Mouse (Mus musculus) monocyte, adult 5-6 weeks (primary cell): ENCODE measurements around the gene Stk11. TPM values are rescaled to one million over a fixed set of nuclear protein-coding genes. Genes with fewer than 3 reads are reported as not detected.
A peak's percentile ranks its signal among the peaks of the same experiment; 100 is the strongest.

ENCODE experiments used
- ATAC-seq: fragments of 153-309, 156-312 bp; replicated peaks from 2 replicates; pipeline ENCODE4 v1.8.0; 2017; ENCODE audit warnings: mild to moderate bottlenecking; ENCODE audit not compliant: low TSS enrichment, insufficient number of reproducible peaks, severe bottlenecking, poor library complexity, low FRiP score
- total RNA-seq: library from RNA; stranded (forward); fragments of 200-1000, 200-491, 200-594 nt; gene quantifications from 3 replicates; pipeline ENCODE4 v1.2.3, GENCODE M21; 2017

Stk11 gene
- total RNA-seq, 1 experiment from 2014 or later, result 155 TPM

- no peak for ATAC-seq
These were observed 24.1 kb upstream of the Stk11 start for GRCm38 (mm10) chr10:80091527-80091926.

GRCm38 (mm10) chr10:80092690-80093089 is 22.9 kb upstream of the Stk11 start:
- no peak for ATAC-seq

GRCm38 (mm10) chr10:80094085-80094484 is 21.5 kb upstream of the Stk11 start:
- no peak for ATAC-seq

- ATAC-seq, result no peak
These were observed 20.9 kb upstream of the Stk11 start for GRCm38 (mm10) chr10:80094684-80095083.

GRCm38 (mm10) chr10:80095547-80095946 is 20.1 kb upstream of the Stk11 start:
- no peak for ATAC-seq

GRCm38 (mm10) chr10:80097275-80097674 is 18.3 kb upstream of the Stk11 start:
- no peak for ATAC-seq

- peak; percentile 52 for ATAC-seq
These were observed 17.0 kb upstream of the Stk11 start for GRCm38 (mm10) chr10:80098630-80099029.

GRCm38 (mm10) chr10:80100982-80101381 is 14.6 kb upstream of the Stk11 start:
- no peak for ATAC-seq

- ATAC-seq, result peak; percentile 52
These were observed 13.2 kb upstream of the Stk11 start for GRCm38 (mm10) chr10:80102216-80102915.

- no peak for ATAC-seq
These were observed 12.6 kb upstream of the Stk11 start for GRCm38 (mm10) chr10:80103032-80103431.

- ATAC-seq, result no peak
These were observed 11.4 kb upstream of the Stk11 start for GRCm38 (mm10) chr10:80104181-80104580.

- ATAC-seq, result peak; percentile 84
These were observed 10.1 kb upstream of the Stk11 start, which contains the start of gene Sbno2 for GRCm38 (mm10) chr10:80105460-80105859. TSS of gene Sbno2 (minus strand) at chr10:80105571.

GRCm38 (mm10) chr10:80105926-80106325 is 9.7 kb upstream of the Stk11 start:
- ATAC-seq, result no peak

GRCm38 (mm10) chr10:80107678-80108077 is 7.9 kb upstream of the Stk11 start:
- no peak for ATAC-seq

GRCm38 (mm10) chr10:80114341-80115284 is 990 bp upstream of the Stk11 start:
- peak; percentile 49 for ATAC-seq

GRCm38 (mm10) chr10:80115944-80116335 is 337 bp downstream of the Stk11 start:
- ATAC-seq, result no peak

- no peak for ATAC-seq
These were observed 942 bp downstream of the Stk11 start for GRCm38 (mm10) chr10:80116563-80116926.

GRCm38 (mm10) chr10:80116927-80117691 is 1.5 kb downstream of the Stk11 start:
- no peak for ATAC-seq

- ATAC-seq, result no peak
These were observed 2.1 kb downstream of the Stk11 start for GRCm38 (mm10) chr10:80117736-80118135.
